Mouse (Mus musculus): ENCODE data around the gene Zic2. TPM values are rescaled to one million over a fixed set of nuclear protein-coding genes. Genes with fewer than 3 reads are reported as not detected.

The Zic2 gene
- polyA plus RNA-seq, 1 experiment from 2014 or later: 2.8 TPM

DNA sequence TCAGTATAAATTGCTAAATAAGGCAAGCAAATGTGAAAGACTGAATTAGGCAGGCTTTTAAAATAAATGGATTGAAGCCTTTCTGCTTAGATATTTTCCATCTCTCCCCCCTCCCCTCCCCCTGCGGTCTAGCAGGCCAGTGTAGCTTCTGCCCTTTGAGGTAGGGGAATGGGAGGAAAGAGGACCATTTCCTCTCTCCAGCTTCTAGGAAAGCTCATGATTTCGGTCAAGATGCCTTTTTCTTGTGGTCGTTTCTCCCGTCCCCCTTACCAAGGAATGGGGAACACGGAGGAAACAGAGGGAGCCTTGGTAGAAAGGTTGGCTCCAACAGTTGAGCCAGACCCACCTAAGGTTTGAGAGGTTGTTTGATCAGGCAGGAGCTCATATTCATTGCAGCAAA lies 2.6 kb upstream of the Zic2 start:
- Histone ChIP-seq H3K36me3 (no peaks in the 10 kb centered on the region), H3K27ac (no peak overlapping the region), H3K9ac (no peak overlapping the region), H3K4me1 (peaks cover 34% of the 10 kb centered on the region), H3K9me3 (no peaks in the 10 kb centered on the region), H3K4me3 (no peak overlapping the region), H3K27me3 (peaks cover 88% of the 10 kb centered on the region), H3K4me2 (replicated peaks) (peak overlapping the region; percentile 9; the same call in 1 of the 2 replicates)
- ATAC-seq (ENCODE audit: low FRiP score, low read depth): no peak
- WGBS: 4% methylated on average over 5 of the region's 5 CpGs

GRCm38 (mm10) chr14:122473211-122473751 lies 2.0 kb upstream of the Zic2 start:
- WGBS: 2% methylated on average over 17 of the region's 17 CpGs
- Histone ChIP-seq H3K4me3 (peak overlapping the region; percentile 64), H3K27ac (no peak overlapping the region), H3K9me3 (no peaks in the 10 kb centered on the region), H3K4me2 (replicated peaks) (peak overlapping the region; percentile 80), H3K9ac (no peak overlapping the region), H3K36me3 (no peaks in the 10 kb centered on the region), H3K27me3 (peaks cover 87% of the 10 kb centered on the region), H3K4me1 (peaks cover 33% of the 10 kb centered on the region)
- 0 out of 2 replicates have a peak, but pooled peaks have one; percentile 0 for ATAC-seq (ENCODE audit: low FRiP score, low read depth)

- H3K9ac ChIP-seq: peak overlapping the region; percentile 83
- peaks cover 37% of the 10 kb centered on the region for H3K4me1 ChIP-seq
- H3K36me3 ChIP-seq: no peaks in the 10 kb centered on the region
- ATAC-seq (ENCODE audit: low FRiP score, low read depth): peak; percentile 83
- H3K9me3 ChIP-seq: no peaks in the 10 kb centered on the region
- H3K4me2 ChIP-seq (replicated peaks): peak overlapping the region; percentile 80
- peak overlapping the region; percentile 93 for H3K27ac ChIP-seq
- WGBS: under 1% methylated on average over 55 of the region's 57 CpGs
- H3K27me3 ChIP-seq: peaks cover 84% of the 10 kb centered on the region
- H3K4me3 ChIP-seq: peak overlapping the region; percentile 64
Measured at GRCm38 (mm10) chr14:122474041-122474890, 969 bp upstream of the Zic2 start.

GRCm38 (mm10) chr14:122475557-122476040 lies 364 bp downstream of the Zic2 start:
- Histone ChIP-seq H3K36me3 (no peaks in the 10 kb centered on the region), H3K9ac (peak overlapping the region; percentile 83), H3K27me3 (peaks cover 77% of the 10 kb centered on the region), H3K27ac (peak overlapping the region; percentile 93), H3K4me3 (peak overlapping the region; percentile 64), H3K4me2 (replicated peaks) (peak overlapping the region; percentile 80), H3K4me1 (peaks cover 37% of the 10 kb centered on the region), H3K9me3 (no peaks in the 10 kb centered on the region)
- ATAC-seq (ENCODE audit: low FRiP score, low read depth): no peak
- under 1% methylated on average over 58 of the region's 65 CpGs for WGBS

GRCm38 (mm10) chr14:122476041-122476821 lies 996 bp downstream of the Zic2 start:
- no peaks in the 10 kb centered on the region for H3K9me3 ChIP-seq
- H3K27me3 ChIP-seq: peaks cover 78% of the 10 kb centered on the region
- no peak for ATAC-seq (ENCODE audit: low FRiP score, low read depth)
- WGBS: under 1% methylated on average over 62 of the region's 62 CpGs
- peak overlapping the region; percentile 64 for H3K4me3 ChIP-seq
- H3K36me3 ChIP-seq: no peaks in the 10 kb centered on the region
- H3K27ac ChIP-seq: peak overlapping the region; percentile 93
- peak overlapping the region; percentile 83 for H3K9ac ChIP-seq
- H3K4me1 ChIP-seq: peaks cover 41% of the 10 kb centered on the region
- H3K4me2 ChIP-seq (replicated peaks): peak overlapping the region; percentile 80

DNA sequence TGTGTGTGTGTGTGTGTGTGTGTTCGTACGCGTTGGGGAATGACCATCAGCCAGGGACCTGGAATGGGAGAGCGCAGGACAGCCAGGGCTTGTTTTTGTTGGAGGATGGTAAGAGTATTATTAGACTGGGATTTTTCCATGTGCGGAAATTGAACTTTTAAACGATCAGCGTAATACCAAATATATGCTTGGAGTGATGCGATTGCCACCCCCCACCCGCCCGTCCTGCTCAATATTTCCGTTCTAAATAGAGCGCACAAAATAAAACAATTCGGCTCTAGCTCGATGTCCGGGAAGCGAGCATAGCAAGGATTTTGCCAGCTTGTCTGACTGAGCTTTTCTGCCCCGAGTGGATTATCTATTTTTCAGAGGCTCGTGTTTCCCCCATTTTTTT lies 1.6 kb downstream of the Zic2 start:
- Histone ChIP-seq H3K9ac (peak overlapping the region; percentile 83), H3K27ac (peak overlapping the region; percentile 93), H3K36me3 (no peaks in the 10 kb centered on the region), H3K27me3 (peaks cover 78% of the 10 kb centered on the region), H3K9me3 (no peaks in the 10 kb centered on the region), H3K4me3 (peak overlapping the region; percentile 64), H3K4me1 (peaks cover 41% of the 10 kb centered on the region), H3K4me2 (replicated peaks) (peak overlapping the region; percentile 80)
- no peak for ATAC-seq (ENCODE audit: low FRiP score, low read depth)
- 2% methylated on average over 18 of the region's 18 CpGs for WGBS

DNA sequence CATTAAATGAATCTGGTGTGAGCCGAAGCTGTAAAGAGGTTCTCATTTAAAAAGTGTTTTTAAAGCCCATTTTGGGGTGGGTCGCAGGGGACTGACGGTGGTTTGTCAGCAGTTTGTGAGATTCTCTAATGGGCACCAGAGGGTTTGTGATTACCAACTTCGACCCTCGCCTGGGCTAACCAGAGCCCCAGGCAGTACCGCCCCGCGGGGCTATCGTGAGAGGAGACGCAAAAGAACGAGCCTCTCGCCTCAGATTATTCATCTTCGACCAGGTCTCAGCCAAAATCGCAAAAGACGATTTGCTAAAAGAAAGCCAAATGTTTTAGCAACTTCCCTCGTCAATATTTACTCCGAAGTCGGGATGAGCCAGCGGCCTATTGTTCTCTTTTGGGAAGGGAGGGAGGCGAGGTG lies 2.0 kb downstream of the Zic2 start:
- peak overlapping the region; percentile 83 for H3K9ac ChIP-seq
- peaks cover 43% of the 10 kb centered on the region for H3K4me1 ChIP-seq
- no peaks in the 10 kb centered on the region for H3K36me3 ChIP-seq
- H3K4me3 ChIP-seq: peak overlapping the region; percentile 64
- peak overlapping the region; percentile 80 for H3K4me2 ChIP-seq (replicated peaks)
- H3K27ac ChIP-seq: peak overlapping the region; percentile 93; the same call in 1 of the 2 replicates
- ATAC-seq (ENCODE audit: low FRiP score, low read depth): no peak
- no peaks in the 10 kb centered on the region for H3K9me3 ChIP-seq
- H3K27me3 ChIP-seq: peaks cover 79% of the 10 kb centered on the region
- WGBS: under 1% methylated on average over 20 of the region's 20 CpGs

GRCm38 (mm10) chr14:122477971-122478573 lies 2.8 kb downstream of the Zic2 start:
- peak overlapping the region; percentile 64 for H3K4me3 ChIP-seq
- H3K9me3 ChIP-seq: no peaks in the 10 kb centered on the region
- H3K4me1 ChIP-seq: peaks cover 48% of the 10 kb centered on the region
- H3K4me2 ChIP-seq (replicated peaks): peak overlapping the region; percentile 80
- 0 out of 2 replicates have a peak overlapping the region, but pooled peaks have one; percentile 1 for H3K27ac ChIP-seq
- no peaks in the 10 kb centered on the region for H3K36me3 ChIP-seq
- 2% methylated on average over 9 of the region's 9 CpGs for WGBS
- peaks cover 79% of the 10 kb centered on the region for H3K27me3 ChIP-seq
- ATAC-seq (ENCODE audit: low FRiP score, low read depth): no peak
- H3K9ac ChIP-seq: peak overlapping the region; percentile 83

DNA sequence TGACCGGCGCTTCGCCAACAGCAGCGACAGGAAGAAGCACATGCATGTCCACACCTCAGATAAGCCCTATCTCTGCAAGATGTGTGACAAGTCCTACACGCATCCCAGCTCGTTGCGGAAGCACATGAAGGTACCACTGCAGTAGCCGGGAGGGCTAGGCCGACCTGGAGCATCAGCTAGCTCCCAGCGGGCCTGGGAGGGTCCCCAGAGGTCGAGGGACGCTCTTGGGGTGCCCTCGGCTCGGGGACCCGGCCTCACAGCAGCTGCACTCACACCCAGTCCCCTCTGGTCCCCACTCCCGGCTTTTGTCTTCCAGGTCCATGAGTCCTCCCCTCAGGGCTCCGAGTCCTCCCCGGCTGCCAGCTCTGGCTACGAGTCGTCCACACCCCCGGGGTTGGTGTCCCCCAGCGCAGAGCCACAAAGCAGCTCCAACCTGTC lies 3.4 kb downstream of the Zic2 start:
- Histone ChIP-seq H3K9me3 (no peaks in the 10 kb centered on the region), H3K4me3 (peak overlapping the region; percentile 64), H3K9ac (peak overlapping the region; percentile 83), H3K27me3 (peaks cover 79% of the 10 kb centered on the region), H3K36me3 (no peaks in the 10 kb centered on the region), H3K27ac (peak overlapping the region; percentile 1; the same call in 1 of the 2 replicates), H3K4me2 (replicated peaks) (peak overlapping the region; percentile 80), H3K4me1 (peaks cover 42% of the 10 kb centered on the region)
- WGBS: under 1% methylated on average over 22 of the region's 22 CpGs
- no peak for ATAC-seq (ENCODE audit: low FRiP score, low read depth)

DNA sequence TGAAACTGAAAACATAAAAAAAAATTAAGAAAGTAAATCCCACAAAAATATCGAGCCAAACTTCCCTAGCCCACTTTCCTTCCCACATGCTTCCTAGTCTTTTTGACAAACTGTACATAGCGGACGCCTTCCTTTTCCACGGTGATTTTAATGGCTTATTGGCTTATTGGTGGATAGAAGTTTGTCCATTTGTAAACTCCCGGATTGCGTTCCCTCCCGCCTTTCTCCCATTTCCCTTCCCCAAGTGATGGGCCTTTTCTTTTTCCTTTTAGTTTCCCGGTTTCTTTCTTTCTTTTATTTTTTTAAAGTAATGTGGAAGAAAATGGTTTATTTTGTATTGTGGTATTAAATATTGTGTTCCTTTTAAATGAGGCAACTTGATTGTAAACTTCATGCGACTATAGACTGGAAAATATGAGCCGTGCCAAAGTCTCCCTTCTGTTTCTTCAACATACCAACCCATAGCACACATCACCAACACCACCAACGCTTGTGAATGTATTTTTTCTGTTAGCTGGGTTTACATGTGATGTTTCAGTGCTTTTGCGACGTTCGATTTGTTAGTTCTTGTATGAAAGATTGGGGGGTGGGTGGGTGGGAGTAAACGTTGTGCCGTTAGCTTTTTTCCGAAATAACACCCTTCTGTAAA lies 4.3 kb downstream of the Zic2 start:
- peaks cover 41% of the 10 kb centered on the region for H3K4me1 ChIP-seq
- no peaks in the 10 kb centered on the region for H3K9me3 ChIP-seq
- H3K27ac ChIP-seq: no peak overlapping the region
- H3K36me3 ChIP-seq: no peaks in the 10 kb centered on the region
- peak overlapping the region; percentile 80 for H3K4me2 ChIP-seq (replicated peaks)
- no peak overlapping the region for H3K9ac ChIP-seq
- peaks cover 81% of the 10 kb centered on the region for H3K27me3 ChIP-seq
- no peak for ATAC-seq (ENCODE audit: low FRiP score, low read depth)
- WGBS: 22% methylated on average over 17 of the region's 17 CpGs
- peak overlapping the region; percentile 64 for H3K4me3 ChIP-seq

DNA sequence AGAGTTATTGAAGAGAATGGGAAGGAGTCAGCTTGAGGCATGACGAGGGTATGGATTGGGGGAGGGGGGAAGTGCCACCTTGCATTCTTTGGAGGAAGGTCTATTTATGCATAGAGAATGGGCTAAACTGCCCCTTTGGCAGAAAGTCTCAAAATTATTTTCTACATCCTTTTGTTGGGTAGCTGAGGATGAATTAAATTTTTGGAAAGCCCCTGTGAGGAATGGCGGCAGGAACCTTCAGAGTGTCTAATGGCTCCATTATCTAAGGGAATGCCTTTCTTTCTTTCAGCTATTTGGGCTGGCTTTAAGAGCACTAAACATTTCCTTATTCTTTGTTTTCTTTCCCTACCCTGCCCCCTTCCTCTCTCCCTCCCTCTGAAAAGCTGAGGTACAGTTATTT lies 5.1 kb downstream of the Zic2 start:
- WGBS: 13% methylated on average over 2 of the region's 2 CpGs
- Histone ChIP-seq H3K9me3 (no peaks in the 10 kb centered on the region), H3K4me1 (peaks cover 45% of the 10 kb centered on the region), H3K9ac (no peak overlapping the region), H3K27ac (no peak overlapping the region), H3K4me3 (no peak overlapping the region), H3K27me3 (peaks cover 83% of the 10 kb centered on the region), H3K4me2 (replicated peaks) (peak overlapping the region; percentile 48), H3K36me3 (no peaks in the 10 kb centered on the region)
- no peak for ATAC-seq (ENCODE audit: low FRiP score, low read depth)
